Mouse (Mus musculus) right cerebral cortex, postnatal 4 days (tissue): ENCODE data around the gene Defb3.
"Not testable (repeated sequence)": the region's sequence is repeated elsewhere in the genome, so short reads cannot be mapped to it uniquely, and the experiment has no call there.

Source experiments
- DNase-seq: peaks from one replicate; pipeline ENCODE4 v3.0.0-alpha.2; 2022

The Defb3 gene

DNA sequence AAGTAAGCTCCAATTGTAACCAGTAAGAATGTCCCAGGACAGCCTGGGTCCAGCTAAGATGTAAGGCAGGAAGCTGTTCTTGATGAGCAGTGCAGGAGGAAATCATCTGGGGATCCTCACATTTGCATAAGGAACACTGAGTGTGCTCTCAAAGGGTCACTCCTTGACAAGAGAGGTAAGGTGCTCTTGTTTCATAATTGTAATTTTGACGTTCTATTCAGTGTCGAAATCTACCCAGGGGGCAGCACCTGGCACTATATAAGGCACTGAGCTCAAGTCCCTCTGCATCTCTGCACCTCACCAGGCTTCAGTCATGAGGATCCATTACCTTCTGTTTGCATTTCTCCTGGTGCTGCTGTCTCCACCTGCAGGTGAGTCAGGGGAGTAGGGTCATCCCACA is at the start of gene Defb3:
Defb3 (plus strand) TSS at position 301 of the 400 bp plus-strand sequence.
- DNase-seq, result not testable (repeated sequence)

DNA sequence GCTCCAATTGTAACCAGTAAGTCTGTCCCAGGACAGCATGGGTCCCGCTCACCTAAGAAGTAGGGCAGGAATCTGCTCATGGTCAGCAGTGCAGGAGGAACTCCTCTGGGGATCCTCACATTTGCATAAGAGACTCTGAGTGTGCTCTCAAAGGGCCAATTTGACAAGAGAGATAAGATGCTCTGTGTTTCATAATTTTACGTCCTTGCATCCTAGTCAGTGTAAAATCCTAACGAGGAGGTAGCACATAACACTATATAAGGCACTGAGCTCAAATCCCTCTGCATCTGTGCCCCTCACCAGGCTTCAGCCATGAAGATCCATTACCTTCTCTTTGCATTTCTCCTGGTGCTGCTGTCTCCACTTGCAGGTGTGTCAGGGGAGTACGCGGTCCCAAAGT is 45.9 kb upstream of the Defb3 start, which contains the start of gene Defb5:
Defb5 (plus strand) TSS at position 301 of the 400 bp plus-strand sequence.
- no peak for DNase-seq

DNA sequence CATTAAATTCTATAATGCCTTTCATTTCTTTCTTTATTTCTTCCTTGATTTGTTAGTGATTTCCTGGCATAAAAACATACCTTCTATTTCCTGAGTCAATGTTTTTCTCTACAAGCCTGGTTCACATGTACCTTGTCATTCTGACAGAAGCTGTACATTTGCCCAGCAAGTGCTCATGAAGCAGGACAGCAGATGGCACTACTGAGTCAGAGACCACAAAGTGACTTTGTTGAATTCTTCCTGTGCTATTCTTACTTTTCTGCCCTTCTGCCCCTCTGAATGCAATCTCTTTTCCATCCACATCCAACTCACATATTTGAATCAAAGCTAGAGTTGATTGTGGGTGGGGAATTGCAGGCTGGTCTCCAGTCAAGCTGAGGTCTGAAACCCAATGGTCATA is 35.0 kb upstream of the Defb3 start:
- DNase-seq, result no peak

DNA sequence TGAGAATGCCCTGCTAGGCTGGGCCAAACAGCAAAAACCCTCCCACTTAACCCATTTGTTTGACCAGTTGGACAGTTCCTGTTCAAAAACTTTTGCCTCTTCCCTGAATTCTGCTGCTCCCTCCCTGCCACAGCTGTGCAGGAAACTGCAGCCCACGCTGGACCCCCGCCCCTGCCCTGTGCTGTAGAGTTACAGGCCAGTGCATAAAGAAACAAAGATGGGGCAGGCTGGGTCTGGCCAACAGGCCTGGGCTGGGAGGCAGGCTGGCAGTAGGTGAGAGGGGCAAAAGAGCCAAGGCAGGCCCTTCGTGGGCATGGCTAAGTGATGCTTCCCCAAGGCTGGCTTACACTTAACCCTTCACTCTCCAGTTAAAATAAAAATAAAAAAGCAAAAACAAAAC is 33.5 kb upstream of the Defb3 start:
- no peak for DNase-seq

DNA sequence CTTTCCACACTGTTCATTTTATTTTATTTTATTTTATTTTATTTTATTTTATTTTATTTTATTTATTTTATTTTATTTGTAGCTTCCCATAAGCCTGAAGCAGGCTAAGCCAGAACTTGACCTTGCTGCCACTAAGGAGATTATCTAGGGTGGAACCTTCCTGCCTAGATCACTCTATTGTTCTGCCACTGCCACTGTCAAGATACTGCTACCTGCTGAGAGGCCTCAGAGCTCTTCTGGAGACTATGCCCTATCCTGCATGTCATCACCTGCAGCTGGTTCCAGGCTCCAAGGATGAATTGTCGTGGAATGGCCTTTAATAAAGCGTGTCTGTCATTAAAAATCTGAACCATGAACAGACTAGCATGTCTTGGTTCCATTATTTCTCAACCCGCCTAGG is 5.2 kb downstream of the Defb3 start:
- DNase-seq, result not testable (repeated sequence)

DNA sequence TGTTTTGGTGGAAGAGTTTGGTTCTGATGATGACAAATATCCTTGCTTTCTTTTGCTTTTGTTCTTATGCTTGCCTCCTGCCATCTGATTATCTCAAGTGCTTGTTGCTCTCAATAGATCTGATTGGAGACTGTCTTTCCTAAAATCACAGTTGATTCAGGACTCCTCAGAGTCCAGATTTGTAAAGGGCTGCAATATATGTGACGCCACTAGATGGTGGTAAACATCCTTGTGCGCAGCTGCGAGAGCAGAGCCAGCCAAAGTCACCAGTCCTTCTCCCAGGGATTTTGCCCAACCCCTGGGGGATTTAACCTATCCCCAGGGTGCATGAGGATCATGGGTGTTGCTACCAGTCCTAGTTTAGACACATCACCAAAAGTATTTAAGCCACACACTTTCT is 38.7 kb downstream of the Defb3 start:
- DNase-seq, result peak; percentile 1
